Mouse (Mus musculus) gastrocnemius, postnatal 4 days (tissue): ENCODE data around the gene Tent5c. TPM values are rescaled to one million over a fixed set of nuclear protein-coding genes. Genes with fewer than 3 reads are reported as not detected.
A peak's percentile ranks its signal among the peaks of the same experiment; 100 is the strongest.

ENCODE experiments used
- DNase-seq, 2 experiments: peaks; one replicate each; pipeline ENCODE4 v3.0.0; 2021 to 2022; ENCODE audit warnings: low spot score in 2 of 2, mixed read lengths in 2 of 2
- total RNA-seq, 2 experiments: library from RNA; stranded (reverse); gene quantifications; 2 replicates each; pipeline ENCODE4 v1.2.3; 2021

Tent5c gene
- total RNA-seq, 2 experiments from 2014 or later, result 4.0 to 6.5 TPM

DNA sequence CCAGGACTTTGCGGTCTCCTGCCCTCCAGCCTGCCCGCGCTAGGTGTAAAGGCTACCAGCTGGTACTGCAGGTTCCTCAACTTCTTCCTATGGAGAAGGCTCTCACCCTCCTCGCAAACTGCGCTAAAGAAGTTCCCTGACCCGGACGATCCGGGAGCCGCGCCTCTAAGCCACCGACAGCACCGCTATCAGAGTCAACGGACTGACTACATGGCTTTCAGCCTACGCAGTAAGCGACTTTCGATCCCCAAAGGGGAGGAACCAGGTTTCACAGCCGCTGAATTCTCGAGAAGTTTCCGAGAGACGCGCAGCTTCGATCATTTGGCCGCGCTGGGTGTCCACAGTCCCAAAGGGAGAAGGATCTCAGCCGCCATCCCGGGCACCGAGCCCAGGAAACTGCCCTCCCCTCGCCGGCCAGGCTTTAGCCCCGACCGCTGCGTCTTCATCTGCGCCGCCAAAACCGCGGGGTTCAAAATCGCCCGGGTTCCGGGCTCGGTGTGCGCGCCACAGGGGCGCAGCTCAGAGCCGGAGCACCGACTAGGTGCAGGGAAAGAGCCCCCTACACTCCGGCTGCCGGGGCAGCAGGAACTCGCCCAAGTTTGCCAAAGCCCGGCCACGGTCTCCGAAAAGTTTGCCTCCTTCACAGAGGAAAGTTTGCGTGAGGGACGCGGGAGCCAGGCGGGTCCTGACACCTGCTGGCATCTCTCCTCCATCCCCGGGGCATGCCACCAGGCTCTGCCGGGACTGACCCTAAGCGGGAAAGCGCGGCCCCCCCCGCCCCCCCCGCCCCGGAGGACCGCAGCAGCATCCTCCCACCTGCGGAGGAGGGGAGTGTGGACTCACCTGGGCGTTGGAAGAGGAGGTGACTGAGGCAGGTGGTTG lies 632 bp downstream of the Tent5c start:
- peak; percentile 42 to 71 for DNase-seq

DNA sequence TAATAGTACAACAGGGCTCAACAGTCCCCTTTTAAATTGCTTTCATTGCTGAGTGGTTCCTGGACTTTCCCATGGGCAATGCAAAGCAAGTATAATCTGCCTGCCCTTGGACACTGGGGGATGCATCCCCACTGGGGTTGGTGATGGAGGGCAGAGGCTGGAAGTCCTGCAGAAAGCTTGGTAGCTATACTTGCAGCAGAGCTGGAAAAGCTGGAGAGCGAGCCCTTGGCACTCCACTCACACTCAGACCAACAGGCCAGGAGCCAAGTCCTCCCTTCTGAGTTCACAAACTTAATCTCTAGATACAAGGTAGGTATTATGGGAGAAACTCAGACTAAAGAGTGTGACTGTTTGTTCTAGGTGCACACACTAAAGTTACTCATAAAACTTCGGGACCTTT lies 2.1 kb downstream of the Tent5c start:
- no peak for DNase-seq

GRCm38 (mm10) chr3:100485390-100486132 lies 3.6 kb downstream of the Tent5c start:
- no peak for DNase-seq

DNA sequence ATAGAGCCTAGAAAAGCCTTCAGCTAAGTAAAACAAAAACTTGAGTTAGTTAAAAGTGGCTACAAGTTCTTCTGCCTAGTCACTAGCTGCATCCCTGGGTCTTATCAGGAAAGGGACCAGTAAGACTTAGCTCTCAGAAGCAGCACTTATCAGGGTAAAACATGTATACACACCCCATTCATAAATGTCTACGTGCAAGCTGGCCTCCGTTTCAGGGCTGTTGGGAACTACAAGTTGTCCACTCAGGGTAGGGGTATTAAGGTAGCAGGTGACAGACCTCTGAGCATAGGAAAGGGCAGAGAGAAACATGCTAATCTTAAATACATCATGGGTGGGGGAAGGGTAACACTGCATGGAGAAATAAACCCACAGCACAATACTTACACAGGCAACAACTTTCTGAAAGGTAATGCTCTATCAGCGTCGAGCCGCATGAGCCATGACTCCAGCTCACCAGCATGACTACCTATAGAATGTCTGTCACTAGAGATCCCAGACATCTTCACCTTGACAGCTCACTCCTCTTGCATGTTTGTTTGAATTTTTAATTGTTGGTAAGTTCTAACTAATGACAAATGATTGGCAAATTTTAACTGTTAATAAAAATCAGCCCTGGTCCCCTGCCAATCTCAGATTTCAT lies 6.0 kb downstream of the Tent5c start:
- no peak for DNase-seq

- no peak for DNase-seq
Observed at GRCm38 (mm10) chr3:100482324-100482911, 6.7 kb downstream of the Tent5c start.

DNA sequence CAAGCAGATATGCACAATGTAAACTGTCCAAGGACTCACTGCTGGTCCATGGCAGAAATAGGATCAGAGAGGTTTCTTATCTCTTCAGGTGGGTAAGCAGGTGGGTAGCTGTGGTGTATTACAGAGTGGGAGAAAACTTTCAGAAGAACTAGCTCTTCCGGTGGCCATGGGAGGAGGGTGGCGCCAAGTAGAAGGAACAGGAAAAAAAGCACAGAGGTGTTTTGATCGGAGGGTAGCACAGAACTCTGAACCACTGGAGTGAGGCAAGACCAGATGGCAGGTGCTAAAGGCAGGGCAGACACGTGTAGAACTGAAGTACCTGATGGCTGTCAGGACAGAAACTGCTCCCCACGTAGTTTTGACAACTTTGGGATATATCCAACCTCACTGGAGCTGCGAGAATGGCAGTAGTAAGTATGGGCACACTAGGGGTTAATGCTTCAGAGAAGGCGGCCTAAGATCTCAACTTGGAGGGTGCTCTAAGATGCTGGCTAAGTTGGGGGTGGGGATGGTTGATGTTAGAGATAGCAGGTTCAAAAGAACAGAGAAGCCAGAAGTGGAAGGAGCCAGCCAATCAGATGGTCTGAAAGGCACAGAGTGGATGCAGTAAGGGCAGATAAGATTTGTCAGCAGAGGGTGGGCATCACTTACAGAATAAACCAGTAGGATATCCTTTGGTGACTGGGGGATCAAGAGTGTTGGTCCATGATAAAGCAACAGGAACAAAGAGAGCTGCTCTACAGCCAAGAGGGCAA lies 8.7 kb downstream of the Tent5c start:
- DNase-seq, result no peak

- DNase-seq, result no peak
Observed at GRCm38 (mm10) chr3:100474950-100475472, 14.1 kb downstream of the Tent5c start.

DNA sequence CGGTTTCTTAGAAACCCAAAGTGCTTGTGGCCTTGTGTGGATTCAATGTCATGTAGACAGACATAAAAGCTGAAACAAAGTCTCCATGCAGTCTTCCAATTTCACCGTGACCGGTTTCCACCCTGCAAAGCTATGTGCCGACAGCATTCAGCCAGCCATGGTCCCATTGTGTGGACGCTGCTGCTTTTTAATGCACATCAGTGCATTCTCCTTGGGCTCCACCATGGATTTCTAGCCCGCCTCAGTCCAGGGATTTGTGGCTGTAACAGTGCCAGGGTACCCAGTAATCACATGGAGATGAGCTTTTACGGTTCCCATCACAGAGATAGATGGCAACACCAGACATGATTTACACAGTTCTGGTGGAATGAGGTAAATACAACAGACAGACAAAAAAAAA lies 14.6 kb downstream of the Tent5c start:
- DNase-seq, result no peak

DNA sequence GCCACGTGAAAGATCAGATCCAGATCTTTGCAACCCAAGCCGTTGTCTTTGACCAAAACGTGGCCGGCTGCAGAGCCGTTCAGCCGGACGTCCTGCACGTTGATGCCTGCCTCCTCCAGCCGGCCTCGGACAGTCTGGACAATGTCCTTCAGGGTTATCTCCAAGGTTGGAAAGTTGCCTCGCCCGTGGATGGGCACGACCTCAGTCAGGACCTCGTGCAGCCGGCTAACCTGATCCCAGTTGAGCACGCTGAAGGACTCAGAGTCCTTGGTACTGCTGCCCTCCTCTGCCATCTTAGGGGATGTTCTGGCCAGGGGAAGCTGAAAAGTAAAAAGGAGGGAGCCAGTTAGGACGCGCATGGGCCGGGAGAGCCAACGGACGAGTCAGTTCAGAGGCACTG lies 16.0 kb downstream of the Tent5c start:
- DNase-seq, result no peak

- no peak for DNase-seq
Observed at GRCm38 (mm10) chr3:100470902-100471301, 18.2 kb downstream of the Tent5c start.

GRCm38 (mm10) chr3:100470101-100470500 lies 19.0 kb downstream of the Tent5c start:
- DNase-seq, result no peak

DNA sequence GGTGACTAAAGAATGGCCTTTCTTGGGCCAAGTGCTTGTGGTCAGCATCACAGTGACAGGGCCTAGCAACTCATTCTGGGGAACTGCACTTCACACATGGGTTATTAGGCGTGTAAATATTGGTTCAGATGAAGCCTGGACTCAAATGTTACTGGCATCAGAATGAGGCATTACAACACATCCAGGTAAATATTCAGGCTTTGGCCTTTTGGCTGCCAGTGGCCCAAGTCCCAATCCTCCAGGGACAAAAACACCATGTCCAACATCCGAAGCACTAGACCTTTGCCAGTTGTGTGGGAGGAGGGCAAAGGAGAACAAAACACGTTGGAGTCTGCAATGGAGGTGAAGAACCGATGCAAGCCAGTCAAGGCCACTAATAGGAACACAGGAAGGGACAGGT lies 22.6 kb downstream of the Tent5c start:
- no peak for DNase-seq

DNA sequence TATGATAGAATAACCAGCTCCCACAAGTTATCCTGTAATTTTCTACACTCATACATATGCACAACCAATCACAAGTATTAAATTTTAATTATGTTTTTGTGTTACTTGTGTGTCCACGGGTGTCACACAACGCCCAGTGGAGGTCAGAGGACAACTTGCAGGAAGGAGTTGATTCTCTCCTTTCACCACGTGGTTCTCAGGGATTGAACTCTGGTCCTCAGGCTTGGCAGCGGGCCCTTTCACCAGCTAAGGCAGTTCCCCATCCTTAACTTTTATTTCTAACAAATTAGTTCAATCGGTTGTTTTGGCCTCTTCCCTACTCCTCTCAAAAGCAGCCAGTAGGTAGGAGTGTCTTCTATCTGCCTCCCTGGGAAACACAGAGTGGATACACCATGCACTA lies 24.5 kb downstream of the Tent5c start:
- DNase-seq, result no peak

GRCm38 (mm10) chr3:100463959-100464265 lies 25.2 kb downstream of the Tent5c start:
- no peak for DNase-seq

DNA sequence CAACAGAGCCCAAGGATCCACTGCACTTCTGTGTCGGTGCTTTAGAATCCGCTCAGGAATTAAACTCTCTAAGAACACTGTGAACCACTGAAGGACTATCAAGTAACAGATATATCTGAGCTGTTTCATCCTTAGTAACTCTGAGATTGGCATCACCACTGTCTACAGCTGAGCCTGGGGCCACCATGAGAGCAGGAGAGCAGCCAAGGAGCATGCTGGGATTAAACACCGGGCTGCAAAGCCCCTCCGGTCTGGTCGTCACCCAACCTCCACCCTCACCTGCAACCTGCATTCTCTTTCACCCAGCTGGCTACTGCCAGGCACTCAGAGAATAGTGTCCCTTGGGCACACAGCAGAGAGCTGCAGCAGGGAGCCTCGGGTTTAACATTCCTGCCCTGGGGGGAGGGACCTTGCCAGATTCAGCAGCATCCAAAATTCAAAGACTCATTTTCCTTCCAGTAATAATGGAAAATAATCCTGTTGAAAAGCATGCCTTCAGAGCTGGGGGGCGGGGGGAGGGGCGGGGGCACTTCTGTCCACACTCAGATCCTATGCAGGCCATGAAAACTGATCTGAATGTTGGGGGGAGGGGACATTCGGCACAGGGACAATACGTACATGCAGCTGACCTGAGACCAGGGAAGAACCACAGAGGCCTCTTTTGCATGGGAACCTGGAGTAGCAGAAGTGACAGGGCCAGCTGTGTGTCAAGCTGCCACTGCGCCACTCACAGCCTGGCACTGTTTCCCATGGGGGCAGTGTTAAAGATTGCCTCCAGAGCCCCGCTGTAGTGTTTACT lies 25.8 kb downstream of the Tent5c start:
- DNase-seq, result no peak

DNA sequence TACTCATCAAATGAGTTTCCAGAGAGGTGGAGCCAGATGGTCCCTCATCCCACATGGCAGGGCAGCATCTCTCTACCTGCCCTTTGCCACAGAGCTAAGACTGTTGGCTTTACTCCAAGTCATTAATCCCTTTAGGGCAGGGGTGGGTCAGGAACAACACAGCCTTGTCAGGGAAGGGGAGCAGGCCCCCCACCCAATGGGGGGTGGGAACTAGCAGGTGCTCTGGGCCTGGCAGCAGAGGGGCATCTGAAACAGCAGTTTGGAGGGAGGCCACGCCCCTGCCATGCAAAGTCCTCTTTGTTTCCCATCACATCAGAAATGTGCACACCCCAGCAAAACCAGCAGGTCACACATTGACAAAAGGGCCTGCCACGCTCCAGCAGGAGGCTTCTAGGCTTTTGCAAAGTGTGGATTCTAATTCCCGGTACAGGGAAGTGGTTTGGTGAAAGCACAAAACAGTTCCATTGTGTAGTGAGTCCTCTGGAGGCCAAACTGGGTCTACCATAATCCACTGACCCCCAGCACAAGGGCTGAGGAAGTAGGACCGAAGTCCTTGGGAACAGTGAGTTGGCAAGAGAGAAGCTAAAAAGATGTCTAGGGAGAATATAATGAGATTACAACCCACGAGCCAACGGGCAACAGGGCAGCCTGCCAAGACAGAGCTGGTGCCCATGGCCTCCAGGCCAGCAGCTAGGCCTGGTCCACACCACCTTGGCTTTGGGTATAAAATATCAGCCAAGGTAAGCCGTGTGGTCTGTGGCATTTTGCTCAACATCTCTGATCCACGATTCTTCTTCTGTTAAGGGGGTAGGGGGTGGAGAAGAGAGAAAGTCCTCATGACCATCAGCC lies 26.7 kb downstream of the Tent5c start:
- no peak for DNase-seq

DNA sequence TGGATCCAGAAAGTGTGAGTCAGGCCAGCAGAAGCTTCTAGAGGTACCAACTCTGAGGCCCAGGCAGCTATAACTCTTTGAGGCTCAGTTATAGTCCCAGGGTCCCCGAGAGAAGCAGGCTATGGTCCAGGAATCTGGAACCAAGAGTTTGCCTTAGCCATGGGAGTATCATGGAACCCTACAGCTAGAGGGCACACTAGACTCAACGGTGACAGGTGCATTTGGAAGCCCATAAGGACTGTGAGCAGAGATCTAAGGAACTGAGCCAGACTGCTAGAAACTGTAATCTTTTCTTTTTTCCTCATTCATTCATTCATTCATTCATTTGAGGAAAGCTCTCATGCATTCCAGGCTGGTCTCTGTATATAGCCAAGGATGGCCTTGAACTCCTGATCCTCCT lies 28.6 kb downstream of the Tent5c start:
- no peak for DNase-seq

DNA sequence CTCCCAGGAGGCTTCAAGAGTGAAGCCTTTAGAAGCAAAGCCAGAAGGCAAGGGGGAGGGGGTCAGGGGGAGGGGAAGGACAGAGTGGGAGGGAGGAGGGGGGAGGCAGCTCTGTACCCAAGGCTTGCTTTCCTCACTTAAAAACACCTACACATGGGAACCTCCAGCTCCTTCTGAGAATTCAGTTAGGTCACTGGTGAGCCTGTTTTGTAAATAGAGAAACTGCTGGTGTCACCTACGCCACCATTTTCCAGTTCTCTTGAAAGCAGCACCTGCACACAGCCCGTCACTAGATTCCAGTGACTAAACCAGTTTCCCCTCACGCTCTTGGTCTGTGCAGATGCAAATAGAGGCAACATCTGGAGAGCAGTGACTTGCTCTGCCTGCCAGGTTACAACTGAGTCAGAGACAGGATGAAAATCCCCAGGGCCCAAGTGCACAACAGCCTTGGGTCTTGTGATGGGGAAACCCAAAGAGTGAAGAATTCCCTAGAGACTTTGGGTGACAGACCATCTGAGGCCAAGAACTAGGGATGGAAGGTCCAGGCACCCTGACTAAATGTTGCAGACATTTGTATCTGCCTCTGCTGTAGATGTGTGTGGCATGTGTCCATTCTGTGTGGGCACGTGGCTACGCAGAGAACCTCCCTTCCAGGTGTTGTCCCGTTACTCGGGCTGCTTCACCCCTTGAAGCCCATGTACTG lies 45.2 kb downstream of the Tent5c start:
- DNase-seq, result no peak
